Mouse (Mus musculus): ENCODE data around the gene Acsl4. TPM values are rescaled to one million over a fixed set of nuclear protein-coding genes. Genes with fewer than 3 reads are reported as not detected.

Gene Acsl4
- polyA plus RNA-seq, 1 experiment: 0.66 TPM

Other genes starting within 250 kb of the Acsl4 start
- gene Gucy2f, start 193.6 kb downstream of the Acsl4 start, polyA plus RNA-seq (2012; rRNA removed): not detected in 2 replicates
- gene Nxt2, start 163.8 kb downstream of the Acsl4 start, polyA plus RNA-seq (2012; rRNA removed): 4.1 and 4.8 TPM in 2 replicates
- gene Kcne1l, start 84.2 kb downstream of the Acsl4 start, polyA plus RNA-seq (2012; rRNA removed): 0.18 and 0.32 TPM in 2 replicates

Measured in large intestine, adult 2 months (tissue).